Mouse (Mus musculus): Measurements from ENCODE around the gene Cdh13. TPM values are rescaled to one million over a fixed set of nuclear protein-coding genes. Genes with fewer than 3 reads are reported as not detected.
"Not testable (repeated sequence)": the region's sequence is repeated elsewhere in the genome, so short reads cannot be mapped to it uniquely, and the experiment has no call there.

Cdh13 gene
- polyA plus RNA-seq, 1 experiment, result 21.0 TPM

- DNase-seq (ENCODE audit: low spot score), result no peak
Measured at GRCm38 (mm10) chr8:118683386-118683785, 399.9 kb downstream of the Cdh13 start.

- DNase-seq (ENCODE audit: low spot score), result no peak
Measured at GRCm38 (mm10) chr8:118685863-118686262, 402.3 kb downstream of the Cdh13 start.

GRCm38 (mm10) chr8:118689849-118690248 is 406.3 kb downstream of the Cdh13 start:
- no peak for DNase-seq (ENCODE audit: low spot score)

GRCm38 (mm10) chr8:118701312-118701880 is 417.9 kb downstream of the Cdh13 start:
- DNase-seq (ENCODE audit: low spot score), result no peak

GRCm38 (mm10) chr8:118709366-118709765 is 425.8 kb downstream of the Cdh13 start:
- no peak for DNase-seq (ENCODE audit: low spot score)

GRCm38 (mm10) chr8:118711631-118712030 is 428.1 kb downstream of the Cdh13 start:
- no peak for DNase-seq (ENCODE audit: low spot score)

GRCm38 (mm10) chr8:118713111-118713510 is 429.6 kb downstream of the Cdh13 start:
- DNase-seq (ENCODE audit: low spot score), result no peak

- DNase-seq (ENCODE audit: low spot score), result no peak
Measured at GRCm38 (mm10) chr8:118713596-118713995, 430.1 kb downstream of the Cdh13 start.

GRCm38 (mm10) chr8:118722896-118723295 is 439.4 kb downstream of the Cdh13 start:
- no peak for DNase-seq (ENCODE audit: low spot score)

GRCm38 (mm10) chr8:118725651-118726050 is 442.1 kb downstream of the Cdh13 start:
- DNase-seq (ENCODE audit: low spot score), result no peak

GRCm38 (mm10) chr8:118741781-118742180 is 458.2 kb downstream of the Cdh13 start:
- DNase-seq (ENCODE audit: low spot score), result no peak

GRCm38 (mm10) chr8:118744991-118745390 is 461.5 kb downstream of the Cdh13 start:
- DNase-seq (ENCODE audit: low spot score), result no peak

- no peak for DNase-seq (ENCODE audit: low spot score)
Measured at GRCm38 (mm10) chr8:118748041-118748604, 464.6 kb downstream of the Cdh13 start.

GRCm38 (mm10) chr8:118749191-118749590 is 465.7 kb downstream of the Cdh13 start:
- DNase-seq (ENCODE audit: low spot score), result no peak

GRCm38 (mm10) chr8:118749786-118750185 is 466.3 kb downstream of the Cdh13 start:
- DNase-seq (ENCODE audit: low spot score), result no peak

- no peak for DNase-seq (ENCODE audit: low spot score)
Measured at GRCm38 (mm10) chr8:118753710-118754109, 470.2 kb downstream of the Cdh13 start.

GRCm38 (mm10) chr8:118754119-118754518 is 470.6 kb downstream of the Cdh13 start:
- DNase-seq (ENCODE audit: low spot score), result no peak

GRCm38 (mm10) chr8:118777507-118777906 is 494.0 kb downstream of the Cdh13 start:
- DNase-seq (ENCODE audit: low spot score), result not testable (repeated sequence)

- no peak for DNase-seq (ENCODE audit: low spot score)
Measured at GRCm38 (mm10) chr8:118778374-118778773, 494.8 kb downstream of the Cdh13 start.

- DNase-seq (ENCODE audit: low spot score), result no peak
Measured at GRCm38 (mm10) chr8:118785646-118786045, 502.1 kb downstream of the Cdh13 start.

GRCm38 (mm10) chr8:118789649-118790048 is 506.1 kb downstream of the Cdh13 start:
- DNase-seq (ENCODE audit: low spot score), result no peak

- DNase-seq (ENCODE audit: low spot score), result no peak
Measured at GRCm38 (mm10) chr8:118794886-118795285, 511.4 kb downstream of the Cdh13 start.

- no peak for DNase-seq (ENCODE audit: low spot score)
Measured at GRCm38 (mm10) chr8:118796491-118796890, 513.0 kb downstream of the Cdh13 start.

- no peak for DNase-seq (ENCODE audit: low spot score)
Measured at GRCm38 (mm10) chr8:118797127-118797526, 513.6 kb downstream of the Cdh13 start.
